Mouse (Mus musculus): ENCODE data around the gene Hpd. TPM values are rescaled to one million over a fixed set of nuclear protein-coding genes. Genes with fewer than 3 reads are reported as not detected.

Gene Hpd
- total RNA-seq, 2 experiments from 2014 or later = not detected

DNA sequence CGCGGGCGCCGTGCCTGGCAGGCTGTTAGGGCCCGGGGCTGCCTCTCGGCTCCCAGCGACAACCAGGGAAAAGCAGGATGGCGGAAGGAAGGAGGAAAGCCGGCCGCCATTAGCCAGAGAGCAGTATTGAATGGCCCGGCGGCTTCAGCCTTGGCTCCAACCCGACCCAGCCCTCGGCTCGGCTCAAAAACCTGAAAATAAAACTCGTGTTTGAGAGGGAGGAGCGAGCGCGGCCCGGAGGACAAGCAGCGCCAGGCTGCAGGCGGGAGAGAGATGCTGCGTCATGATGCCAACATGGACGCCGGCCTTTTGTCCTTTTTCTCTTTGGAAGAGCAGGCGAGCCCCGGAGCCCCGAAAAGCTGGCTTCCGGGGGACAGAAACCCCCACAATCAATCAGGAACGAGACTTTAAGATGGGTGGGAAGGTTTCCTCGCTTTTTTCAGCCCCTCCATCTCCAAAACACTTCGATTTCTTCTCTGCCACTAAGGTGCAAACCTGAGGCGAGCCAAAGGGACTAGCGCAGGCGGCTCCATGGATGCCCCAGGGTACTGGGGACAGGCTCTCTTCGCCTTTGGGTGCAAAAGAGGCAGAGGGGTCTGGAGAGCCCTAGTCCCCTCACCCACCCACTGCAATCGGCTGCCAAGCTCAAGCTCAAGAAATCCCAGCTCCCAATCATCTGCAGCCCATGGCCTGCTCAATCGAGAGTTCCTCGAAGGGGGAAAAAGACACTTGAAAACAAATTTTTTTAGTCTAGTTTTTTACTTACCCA lies 43.4 kb downstream of the Hpd start:
- intact Hi-C loops (cut with DNase I) = no loop called here
- DNase-seq (ENCODE audit: low spot score in 2 of 2) = peak; percentile 83 to 84

DNA sequence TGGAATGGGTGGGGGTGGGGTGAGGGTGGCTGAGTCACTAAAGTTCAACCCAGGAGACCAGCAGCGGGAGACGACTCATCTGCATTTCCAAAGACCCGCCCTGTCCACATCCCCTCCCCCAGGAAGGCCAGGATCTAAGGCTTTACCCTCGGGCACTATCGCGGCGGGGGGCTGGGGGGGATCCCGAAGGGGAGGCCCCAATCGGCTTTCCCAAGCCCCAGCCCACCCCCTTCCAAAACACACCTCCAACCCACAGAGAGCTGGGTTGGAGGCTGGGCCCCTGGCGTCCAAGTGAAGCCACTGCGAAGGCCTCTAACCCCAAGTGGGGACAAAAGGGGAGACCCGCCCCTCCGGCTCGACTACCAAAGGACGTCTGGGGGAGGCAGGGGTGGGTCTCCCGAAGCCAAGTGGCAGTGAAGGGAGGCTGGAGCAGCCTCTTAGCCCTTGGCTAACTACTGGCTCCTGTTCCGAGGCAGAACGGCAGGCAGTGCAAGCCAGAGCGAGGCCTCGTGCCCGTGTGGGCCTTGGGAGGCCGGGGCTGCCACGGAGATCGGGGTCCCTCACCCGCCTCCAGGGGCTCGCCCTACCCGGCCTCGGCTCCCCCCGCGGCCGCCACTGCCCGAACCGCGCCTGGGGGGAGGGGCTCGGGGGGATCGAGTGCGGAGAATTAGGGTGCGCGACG lies 44.2 kb downstream of the Hpd start:
- intact Hi-C loops (cut with DNase I) = no loop called here

DNA sequence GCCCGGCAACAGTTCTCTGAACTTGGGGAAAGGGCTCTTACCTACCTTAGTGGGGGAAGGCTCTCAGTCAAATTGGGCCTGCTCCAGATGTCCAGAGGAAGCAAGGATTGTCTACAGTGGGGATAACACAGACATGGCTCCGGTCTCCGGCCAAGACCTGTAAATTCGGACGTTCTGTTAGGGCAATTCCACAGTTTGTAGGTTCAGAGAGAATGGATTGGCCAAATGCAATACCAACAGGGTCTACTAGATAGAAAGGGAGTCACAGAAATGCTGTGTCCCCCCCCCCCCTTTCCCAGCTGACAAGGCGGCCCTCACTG lies 44.7 kb downstream of the Hpd start:
- intact Hi-C loops (cut with DNase I) = no loop called here

More for the DNA sequence above, 44.2 kb downstream of the Hpd start:
- DNase-seq (ENCODE audit: low spot score in 2 of 2) = no peak

GRCm38 (mm10) chr5:123137044-123137909 lies 45.2 kb downstream of the Hpd start:
- intact Hi-C loops (cut with DNase I) = no loop called here
- DNase-seq (ENCODE audit: low spot score in 2 of 2) = peak; percentile 72 to 77

More for the DNA sequence above, 44.7 kb downstream of the Hpd start:
- no peak for DNase-seq (ENCODE audit: low spot score in 2 of 2)

- intact Hi-C loops (cut with DNase I) = no loop called here
- DNase-seq (ENCODE audit: low spot score in 2 of 2) = peak; percentile 89 to 95
These were observed 46.0 kb downstream of the Hpd start for GRCm38 (mm10) chr5:123136361-123137043.

- intact Hi-C loops (cut with DNase I) = no loop called here
- DNase-seq (ENCODE audit: low spot score in 2 of 2) = peak; percentile 58 to 86
These were observed 46.8 kb downstream of the Hpd start for GRCm38 (mm10) chr5:123135471-123136360.

GRCm38 (mm10) chr5:123134875-123135382 lies 47.6 kb downstream of the Hpd start:
- no peak for DNase-seq (ENCODE audit: low spot score in 2 of 2)
- intact Hi-C loops (cut with DNase I) = no loop called here

DNA sequence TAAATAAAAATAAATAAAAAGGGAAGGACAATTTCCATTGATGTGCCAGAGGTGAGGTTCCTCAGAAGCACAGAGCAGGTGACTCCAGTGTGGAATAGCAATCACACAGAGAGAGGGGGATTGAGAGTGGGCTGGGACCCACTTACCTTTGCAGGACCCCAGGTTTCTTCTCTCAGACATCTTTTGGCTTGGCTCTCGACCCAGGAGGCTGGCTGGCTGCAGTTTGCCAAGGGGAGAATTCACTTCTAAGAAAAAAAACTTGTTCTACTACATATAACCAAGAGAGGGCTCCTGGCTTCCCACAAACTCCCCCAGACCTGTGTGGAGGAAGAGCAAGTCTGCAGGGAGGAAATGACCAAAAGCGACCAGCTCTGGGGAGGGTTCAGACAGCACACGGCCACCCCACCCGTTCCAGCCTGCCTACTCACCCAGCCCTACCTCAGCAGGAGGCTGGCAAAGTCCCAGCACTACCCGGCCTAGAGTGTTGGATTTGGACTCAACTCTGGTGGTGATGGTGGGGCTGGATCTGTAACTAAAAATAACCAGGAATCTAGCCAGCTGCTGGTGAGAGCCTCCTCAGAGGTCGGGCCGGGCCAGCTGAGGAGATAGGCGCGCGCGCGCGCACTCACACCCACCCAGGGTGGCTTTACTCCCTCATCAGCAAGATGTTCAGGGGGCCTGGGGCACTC lies 48.2 kb downstream of the Hpd start:
- DNase-seq (ENCODE audit: low spot score in 2 of 2) = peak in 1 of 2 experiments; percentile 67
- intact Hi-C loops (cut with DNase I) = no loop called here

- DNase-seq (ENCODE audit: low spot score in 2 of 2) = peak in 1 of 2 experiments; percentile 69
- intact Hi-C loops (cut with DNase I) = loop anchor here (1.0 kb wide), 1 partner anchor 16 kb away; no protein-coding TSS in a partner anchor
These were observed 48.8 kb downstream of the Hpd start for GRCm38 (mm10) chr5:123133784-123134143.

DNA sequence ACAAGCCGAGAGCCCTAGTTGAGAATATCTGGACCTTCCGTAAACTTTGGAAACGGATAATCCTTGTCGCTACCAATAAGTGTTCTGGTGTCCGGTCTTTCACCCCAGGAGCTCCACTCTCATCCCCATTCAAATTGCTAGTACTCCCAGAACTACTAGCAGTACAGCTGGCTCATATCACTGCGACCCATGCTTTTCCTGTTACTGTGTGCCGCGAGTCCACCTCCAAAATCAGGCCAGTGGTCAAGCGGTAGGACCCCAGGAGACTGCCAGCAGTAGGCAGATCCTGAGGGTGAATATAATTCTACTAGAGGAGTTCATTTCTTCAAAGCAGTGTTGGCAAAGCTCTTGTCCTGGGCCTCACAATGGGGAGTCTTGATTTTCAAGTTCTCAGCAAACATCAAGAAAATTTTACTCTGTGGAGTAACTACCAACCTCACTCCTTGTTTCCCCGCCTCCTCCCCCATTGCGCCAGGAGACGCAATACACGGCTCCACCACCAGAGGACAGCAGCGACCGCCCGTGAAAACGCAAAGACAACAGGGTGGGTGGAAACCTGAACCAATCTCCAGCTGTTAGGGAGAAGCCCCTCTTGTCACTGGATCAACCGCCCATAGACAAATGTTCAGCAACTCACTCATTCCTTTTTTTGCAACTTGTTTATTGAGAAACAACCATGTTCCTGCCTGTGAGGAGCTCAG lies 49.3 kb downstream of the Hpd start:
- DNase-seq (ENCODE audit: low spot score in 2 of 2) = peak; percentile 90 to 92
- intact Hi-C loops (cut with DNase I) = loop anchor here (1.0 kb wide), 1 partner anchor 16 kb away; no protein-coding TSS in a partner anchor

DNA sequence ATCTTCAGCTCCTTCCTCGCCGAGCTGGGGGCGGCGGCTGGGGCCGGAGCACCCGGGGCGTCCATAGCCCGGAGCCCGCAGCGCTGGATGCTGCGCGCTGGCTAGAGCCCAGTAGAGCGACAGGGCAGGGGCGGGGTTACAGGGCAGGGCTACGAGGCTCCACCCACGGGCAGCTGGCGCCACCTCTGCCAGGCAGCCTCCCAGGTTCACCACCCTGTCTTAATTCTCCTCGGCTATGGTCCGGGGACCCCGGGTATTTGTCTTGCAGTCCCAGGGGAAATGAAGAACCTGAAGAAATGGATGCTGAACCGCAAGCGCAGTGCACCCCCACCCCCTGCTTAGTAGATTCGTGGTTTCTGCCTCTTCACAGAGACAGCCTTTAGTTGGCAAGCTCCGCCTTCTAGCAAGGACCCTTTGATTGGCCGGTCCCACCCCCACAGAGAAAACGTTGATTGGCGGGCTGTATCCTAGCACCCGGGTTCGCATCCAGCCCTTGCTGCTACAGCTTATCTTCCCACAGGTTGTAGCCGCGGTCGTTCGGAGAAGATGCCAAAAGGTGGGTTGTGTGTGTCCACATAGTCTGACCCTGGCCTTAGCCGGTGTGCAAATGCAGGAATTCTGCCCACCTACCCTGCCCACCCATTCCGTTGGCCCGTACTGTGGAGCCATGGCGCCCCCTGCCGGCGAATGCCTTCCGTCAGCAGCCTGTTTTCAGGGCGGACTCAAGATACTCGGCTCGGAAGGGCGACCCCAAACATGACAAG lies 50.0 kb downstream of the Hpd start, which contains the start of gene Rhof:
Gene Rhof, minus strand, starts transcription at position 385 of the 764 bp plus-strand sequence.
- intact Hi-C loops (cut with DNase I) = loop anchor here (1.0 kb wide), 1 partner anchor 17 kb away; no protein-coding TSS in a partner anchor
- DNase-seq (ENCODE audit: low spot score in 2 of 2) = peak; percentile 86 to 94

GRCm38 (mm10) chr5:123130814-123131148 lies 51.7 kb downstream of the Hpd start:
- intact Hi-C loops (cut with DNase I) = no loop called here
- DNase-seq (ENCODE audit: low spot score in 2 of 2) = no peak

DNA sequence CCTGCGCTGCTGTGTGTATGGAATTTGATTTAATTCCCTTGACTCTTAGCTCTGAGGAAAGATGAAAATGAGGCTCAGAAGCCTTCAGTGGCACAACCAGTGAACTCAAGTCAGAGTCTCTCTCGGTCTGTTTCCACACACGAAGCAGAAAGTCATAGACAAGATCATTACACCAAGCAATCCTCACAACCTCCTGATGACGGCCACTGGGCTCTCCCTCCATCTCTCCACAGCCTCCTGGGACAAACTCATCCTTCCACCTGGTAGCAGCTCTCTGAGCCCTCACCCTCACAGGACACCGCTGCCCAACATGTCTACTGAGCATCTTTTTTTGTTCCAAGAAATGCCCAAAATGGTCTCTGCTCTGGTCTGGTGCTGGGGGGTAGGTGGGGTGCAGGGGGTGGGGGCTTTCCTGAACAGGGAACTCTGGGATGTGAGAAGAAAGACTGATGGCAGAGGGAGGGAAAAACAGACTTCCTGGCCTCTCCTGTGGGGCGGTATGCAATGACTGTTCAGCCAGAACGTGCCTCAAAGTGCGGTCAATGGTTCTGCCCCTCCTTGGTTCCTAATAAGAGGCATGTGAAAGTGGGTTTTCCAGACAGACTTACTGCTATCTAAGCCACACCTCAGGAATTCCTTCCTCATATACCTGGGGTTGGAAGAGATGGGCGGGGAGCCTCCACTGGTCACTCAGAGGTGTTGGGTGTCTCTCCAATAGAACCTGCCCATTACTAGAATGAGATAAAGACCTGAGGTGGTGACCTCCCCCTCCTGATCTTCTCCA lies 52.3 kb downstream of the Hpd start:
- intact Hi-C loops (cut with DNase I) = no loop called here
- DNase-seq (ENCODE audit: low spot score in 2 of 2) = no peak

- no peak for DNase-seq (ENCODE audit: low spot score in 2 of 2)
- intact Hi-C loops (cut with DNase I) = no loop called here
These were observed 53.3 kb downstream of the Hpd start for GRCm38 (mm10) chr5:123129170-123129757.

DNA sequence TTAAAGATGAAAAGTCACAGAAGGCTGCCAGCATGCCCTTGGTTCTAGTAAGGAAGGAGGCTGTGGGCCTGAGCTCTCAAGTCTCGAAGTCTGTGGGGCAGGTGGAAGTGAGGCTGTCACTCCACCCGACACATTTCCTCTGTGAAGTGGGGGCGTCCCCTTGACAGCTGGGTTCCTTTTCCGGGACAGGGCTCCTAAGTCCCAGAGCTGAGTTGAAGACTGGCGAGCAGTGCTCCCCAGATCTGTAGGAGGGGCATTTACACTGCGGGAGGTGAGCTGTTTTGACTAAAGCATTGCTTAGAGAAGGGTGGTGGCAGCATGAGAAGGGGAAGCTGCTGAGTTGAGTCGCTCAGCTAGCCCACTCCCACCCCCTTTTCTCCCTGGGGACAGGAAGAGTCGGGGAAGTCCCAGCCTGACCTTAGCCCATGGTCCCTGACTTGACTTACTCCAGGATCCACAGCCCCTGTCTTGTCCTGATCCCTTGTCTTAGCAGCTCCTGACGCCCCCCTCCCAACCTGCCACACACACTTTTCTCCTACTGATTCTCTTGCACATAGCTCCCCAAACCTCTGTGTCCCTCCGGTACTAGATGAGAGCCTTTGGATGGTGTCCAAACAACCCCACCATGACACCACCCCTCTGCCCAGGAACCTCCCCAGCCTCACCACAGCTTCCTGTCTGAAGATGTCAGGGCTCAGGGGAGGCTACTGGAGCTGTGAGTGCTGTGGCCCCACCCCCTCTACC lies 53.9 kb downstream of the Hpd start:
- intact Hi-C loops (cut with DNase I) = no loop called here
- no peak for DNase-seq (ENCODE audit: low spot score in 2 of 2)

Measured in left cerebral cortex, postnatal 14 days (tissue).